Mouse (Mus musculus) forebrain, embryonic 11.5 days (tissue): ENCODE results near the gene Dlgap3. TPM values are rescaled to one million over a fixed set of nuclear protein-coding genes. Genes with fewer than 3 reads are reported as not detected.

Experiments
- ATAC-seq: fragments of 200-750 bp; cut with Nextera tagmentation; replicated peaks from 2 replicates; pipeline ENCODE4 v1.8.0; 2017; ENCODE audit warnings: moderate TSS enrichment; ENCODE audit not compliant: low FRiP score
- DNase-seq: peaks from one replicate; pipeline ENCODE4 v3.0.0-alpha.2; 2017; ENCODE audit warnings: low spot score
- H3K27ac ChIP-seq: fragments of 300-500 bp; sonication (generic); 2 replicates; pipeline ENCODE4 v1.5.1; 2014; ENCODE audit warnings: low read depth, low read length
- H3K27me3 ChIP-seq: fragments of 300-500 bp; sonication (generic); 2 replicates; pipeline ENCODE4 v1.6.1; 2014; ENCODE audit warnings: mild to moderate bottlenecking, low read length, mixed read lengths; ENCODE audit not compliant: control insufficient read depth, insufficient read depth
- H3K36me3 ChIP-seq: fragments of 300-500 bp; sonication (generic); 2 replicates; pipeline ENCODE4 v1.6.1; 2014; ENCODE audit warnings: mild to moderate bottlenecking, low read length, moderate library complexity, mixed read lengths; ENCODE audit not compliant: control insufficient read depth, insufficient read depth
- H3K4me1 ChIP-seq: fragments of 300-500 bp; sonication (generic); replicated peaks from 2 replicates; pipeline ENCODE4 v1.6.1; 2014; ENCODE audit warnings: low read length, mixed read lengths; ENCODE audit not compliant: control insufficient read depth, insufficient read depth
- H3K4me2 ChIP-seq: fragments of 300-500 bp; sonication (generic); 2 replicates; pipeline ENCODE4 v1.6.1; 2014; ENCODE audit warnings: low read depth, mild to moderate bottlenecking, low read length, moderate library complexity, mixed read lengths; ENCODE audit not compliant: severe bottlenecking
- H3K4me3 ChIP-seq: fragments of 300-500 bp; sonication (generic); 2 replicates; pipeline ENCODE4 v1.5.1; 2014; ENCODE audit warnings: low read depth, low read length
- H3K9ac ChIP-seq: fragments of 300-500 bp; sonication (generic); 2 replicates; pipeline ENCODE4 v1.6.1; 2014; ENCODE audit warnings: low read length
- H3K9me3 ChIP-seq: fragments of 300-500 bp; sonication (generic); 2 replicates; pipeline ENCODE4 v1.6.1; 2016; ENCODE audit warnings: low read length, mixed read lengths; ENCODE audit not compliant: control insufficient read depth
- WGBS: fragments of 180-500 bp; shearing (Covaris S2); extraction: QIAGEN DNeasy Blood & Tissue Kit; methylation state at CpG from one replicate; pipeline ENCODE4 v1.1.7; 2014; 5-methylcytosine and 5-hydroxymethylcytosine counted together
- polyA plus RNA-seq: library from polyadenylated mRNA; unstranded; fragments of >200 nt; fragmentation: Nextera tagmentation; extraction: Ambion mirVana; gene quantifications from 2 replicates; pipeline ENCODE4 v1.2.1, GENCODE M21; 2014

The Dlgap3 gene
- polyA plus RNA-seq, 1 experiment from 2014 or later = 3.1 TPM

GRCm38 (mm10) chr4:127179469-127180449 is 10.8 kb downstream of the Dlgap3 start:
- 13% methylated on average over 19 of the region's 19 CpGs for WGBS
- Histone ChIP-seq H3K27ac (no peak overlapping the region), H3K9ac (no peak overlapping the region), H3K4me1 (peaks cover 4% of the 10 kb centered on the region; the same call in 1 of the 2 replicates), H3K4me3 (no peak overlapping the region), H3K36me3 (no peaks in the 10 kb centered on the region), H3K4me2 (no peak overlapping the region), H3K9me3 (no peaks in the 10 kb centered on the region), H3K27me3 (peaks cover 5% of the 10 kb centered on the region; the same call in 1 of the 2 replicates)
- ATAC-seq (no peak), DNase-seq (no peak)

- peaks cover 5% of the 10 kb centered on the region; the same call in 1 of the 2 replicates for H3K27me3 ChIP-seq
- H3K9me3 ChIP-seq = no peaks in the 10 kb centered on the region
- no peak overlapping the region for H3K9ac ChIP-seq
- no peaks in the 10 kb centered on the region for H3K36me3 ChIP-seq
- H3K4me2 ChIP-seq = no peak overlapping the region
- H3K4me1 ChIP-seq = peaks cover 4% of the 10 kb centered on the region; the same call in 1 of the 2 replicates
- no peak overlapping the region for H3K27ac ChIP-seq
- 68% methylated on average over 3 of the region's 3 CpGs for WGBS
- DNase-seq (no peak), ATAC-seq (no peak)
- H3K4me3 ChIP-seq = no peak overlapping the region
Observed at GRCm38 (mm10) chr4:127180450-127180840, 11.4 kb downstream of the Dlgap3 start.

- Histone ChIP-seq H3K9me3 (no peaks in the 10 kb centered on the region), H3K4me1 (peaks cover 4% of the 10 kb centered on the region; the same call in 1 of the 2 replicates), H3K27me3 (peaks cover 5% of the 10 kb centered on the region; the same call in 1 of the 2 replicates), H3K27ac (no peak overlapping the region), H3K4me3 (no peak overlapping the region), H3K9ac (no peak overlapping the region), H3K36me3 (no peaks in the 10 kb centered on the region), H3K4me2 (no peak overlapping the region)
- ATAC-seq (no peak), DNase-seq (no peak)
- WGBS = 89% methylated on average over 9 of the region's 9 CpGs
Observed at GRCm38 (mm10) chr4:127181010-127181409, 12.0 kb downstream of the Dlgap3 start.

GRCm38 (mm10) chr4:127183867-127184266 is 14.9 kb downstream of the Dlgap3 start:
- Histone ChIP-seq H3K9ac (no peak overlapping the region), H3K27ac (no peak overlapping the region), H3K36me3 (no peaks in the 10 kb centered on the region), H3K9me3 (no peaks in the 10 kb centered on the region), H3K4me2 (no peak overlapping the region), H3K4me3 (no peak overlapping the region), H3K27me3 (peaks cover 2% of the 10 kb centered on the region; the same call in 1 of the 2 replicates), H3K4me1 (peaks cover 4% of the 10 kb centered on the region; the same call in 1 of the 2 replicates)
- WGBS = 86% methylated on average over 5 of the region's 5 CpGs
- ATAC-seq = no peak
- no peak for DNase-seq

- H3K36me3 ChIP-seq = no peaks in the 10 kb centered on the region
- H3K9ac ChIP-seq = no peak overlapping the region
- 88% methylated on average over 6 of the region's 6 CpGs for WGBS
- DNase-seq = no peak
- no peak for ATAC-seq
- no peaks in the 10 kb centered on the region for H3K9me3 ChIP-seq
- no peak overlapping the region for H3K27ac ChIP-seq
- H3K4me2 ChIP-seq = no peak overlapping the region
- H3K4me3 ChIP-seq = no peak overlapping the region
- H3K4me1 ChIP-seq = no peaks in the 10 kb centered on the region
- H3K27me3 ChIP-seq = no peaks in the 10 kb centered on the region
Observed at GRCm38 (mm10) chr4:127190921-127191320, 21.9 kb downstream of the Dlgap3 start.

GRCm38 (mm10) chr4:127192704-127193103 is 23.7 kb downstream of the Dlgap3 start:
- Histone ChIP-seq H3K4me2 (no peak overlapping the region), H3K4me3 (no peak overlapping the region), H3K36me3 (no peaks in the 10 kb centered on the region), H3K27ac (no peak overlapping the region), H3K9me3 (no peaks in the 10 kb centered on the region), H3K27me3 (no peaks in the 10 kb centered on the region), H3K9ac (no peak overlapping the region), H3K4me1 (no peaks in the 10 kb centered on the region)
- ATAC-seq = no peak
- DNase-seq = no peak
- 78% methylated on average over 8 of the region's 8 CpGs for WGBS

- H3K4me2 ChIP-seq = no peak overlapping the region
- no peaks in the 10 kb centered on the region for H3K9me3 ChIP-seq
- ATAC-seq (no peak), DNase-seq (no peak)
- H3K27ac ChIP-seq = no peak overlapping the region
- H3K36me3 ChIP-seq = no peaks in the 10 kb centered on the region
- H3K4me3 ChIP-seq = no peak overlapping the region
- no peaks in the 10 kb centered on the region for H3K27me3 ChIP-seq
- H3K4me1 ChIP-seq = no peaks in the 10 kb centered on the region
- no peak overlapping the region for H3K9ac ChIP-seq
- WGBS = 79% methylated on average over 14 of the region's 14 CpGs
Observed at GRCm38 (mm10) chr4:127193378-127194155, 24.6 kb downstream of the Dlgap3 start.

- H3K4me1 ChIP-seq = no peaks in the 10 kb centered on the region
- no peaks in the 10 kb centered on the region; the same call in 1 of the 2 replicates for H3K27me3 ChIP-seq
- no peak overlapping the region for H3K4me3 ChIP-seq
- no peak overlapping the region for H3K27ac ChIP-seq
- H3K36me3 ChIP-seq = no peaks in the 10 kb centered on the region
- no peak for ATAC-seq
- DNase-seq = no peak
- no peak overlapping the region for H3K9ac ChIP-seq
- H3K9me3 ChIP-seq = no peaks in the 10 kb centered on the region
- 84% methylated on average over 25 of the region's 25 CpGs for WGBS
- no peak overlapping the region for H3K4me2 ChIP-seq
Observed at GRCm38 (mm10) chr4:127194477-127195269, 25.7 kb downstream of the Dlgap3 start.
